Mouse (Mus musculus): Measurements from ENCODE around the gene Pepd. TPM values are rescaled to one million over a fixed set of nuclear protein-coding genes. Genes with fewer than 3 reads are reported as not detected.
"Not testable (repeated sequence)": the region's sequence is repeated elsewhere in the genome, so short reads cannot be mapped to it uniquely, and the experiment has no call there.

Pepd gene
- total and polyA plus RNA-seq, 2 experiments from 2014 or later: 60.0 to 64.5 TPM

DNA sequence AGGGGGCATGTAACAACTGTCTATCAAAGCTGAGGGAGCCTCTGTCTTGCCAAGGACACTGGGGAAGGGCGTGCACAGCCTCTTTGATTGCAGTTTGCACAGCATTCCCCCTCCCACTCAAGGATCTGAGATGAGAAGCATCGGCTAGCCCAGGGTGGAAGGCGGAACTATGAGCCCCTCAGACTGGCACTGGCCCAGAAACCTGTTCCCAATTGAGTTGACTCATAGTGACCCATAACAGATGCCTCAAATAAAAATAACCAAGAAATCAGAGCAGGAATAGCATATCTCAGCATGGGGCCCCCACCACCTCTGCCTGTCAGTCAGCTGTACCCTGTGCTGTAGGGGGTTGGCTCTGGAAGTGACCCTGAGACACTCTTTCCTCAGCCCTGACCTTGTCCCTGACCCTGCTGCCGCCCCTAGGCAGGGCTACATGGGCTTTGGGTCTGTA, 60.8 kb downstream of the Pepd start:
- H3K36me3 ChIP-seq (ENCODE audit: insufficient read depth, low read length): 0 out of 2 replicates have a peak, but pooled peaks cover 3% of the 10 kb centered on the region
- H3K9ac ChIP-seq (replicated peaks; ENCODE audit: low read length): no peak overlapping the region
- H3K27me3 ChIP-seq (ENCODE audit: insufficient read depth, low read length): no peaks in the 10 kb centered on the region
- H3K4me1 ChIP-seq (ENCODE audit: insufficient read depth, low read length): no peaks in the 10 kb centered on the region
- H3K4me3 ChIP-seq (ENCODE audit: low read length): no peak overlapping the region
- DNase-seq (ENCODE audit: low spot score) (peak; percentile 21), ATAC-seq (0 out of 2 replicates have a peak, but pooled peaks have one; percentile 17)
- H3K27ac ChIP-seq: no peak overlapping the region
- H3K4me2 ChIP-seq (ENCODE audit: low read depth, low read length): no peak overlapping the region
- 35% methylated on average over 4 of the region's 4 CpGs for WGBS
- no peaks in the 10 kb centered on the region for H3K9me3 ChIP-seq (ENCODE audit: low read length)
- no peak for TF ChIP-seq CTCF (IDR thresholded peaks at IDR 0.05; ENCODE audit: low read depth)

DNA sequence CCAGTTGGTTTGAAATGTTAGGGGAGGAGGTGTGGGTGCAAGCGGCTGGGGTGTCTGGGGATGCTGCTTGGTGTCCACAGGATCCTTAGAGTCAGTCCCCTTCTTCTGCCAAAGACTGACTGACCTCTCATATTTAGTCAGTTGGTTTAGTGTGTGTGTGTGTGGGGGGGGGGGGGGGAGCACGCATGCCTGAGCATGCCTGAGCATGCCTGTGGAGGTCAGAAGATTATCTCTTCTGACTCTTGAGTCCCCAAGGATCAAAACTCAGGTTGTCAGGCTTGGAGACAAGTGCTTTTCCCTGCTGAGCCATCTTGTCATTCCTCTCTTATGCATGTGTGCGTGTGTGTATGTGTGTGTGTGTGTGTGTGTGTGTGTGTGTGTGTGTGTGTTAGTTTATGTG, 61.7 kb downstream of the Pepd start:
- Histone ChIP-seq H3K4me3 (ENCODE audit: low read length) (no peak overlapping the region), H3K9ac (replicated peaks; ENCODE audit: low read length) (no peak overlapping the region), H3K36me3 (ENCODE audit: insufficient read depth, low read length) (0 out of 2 replicates have a peak, but pooled peaks cover 3% of the 10 kb centered on the region), H3K27me3 (ENCODE audit: insufficient read depth, low read length) (no peaks in the 10 kb centered on the region), H3K9me3 (ENCODE audit: low read length) (no peaks in the 10 kb centered on the region), H3K4me1 (ENCODE audit: insufficient read depth, low read length) (no peaks in the 10 kb centered on the region), H3K4me2 (ENCODE audit: low read depth, low read length) (no peak overlapping the region), H3K27ac (no peak overlapping the region)
- DNase-seq (ENCODE audit: low spot score) (no peak), ATAC-seq (no peak)
- TF ChIP-seq CTCF (IDR thresholded peaks at IDR 0.05; ENCODE audit: low read depth): no peak
- 82% methylated on average over 3 of the region's 3 CpGs for WGBS

- TF ChIP-seq CTCF (IDR thresholded peaks at IDR 0.05; ENCODE audit: low read depth): no peak
- Histone ChIP-seq H3K27ac (no peak overlapping the region), H3K4me1 (ENCODE audit: insufficient read depth, low read length) (no peaks in the 10 kb centered on the region), H3K4me2 (ENCODE audit: low read depth, low read length) (no peak overlapping the region), H3K36me3 (ENCODE audit: insufficient read depth, low read length) (no peaks in the 10 kb centered on the region), H3K9me3 (ENCODE audit: low read length) (no peaks in the 10 kb centered on the region), H3K9ac (replicated peaks; ENCODE audit: low read length) (no peak overlapping the region), H3K4me3 (ENCODE audit: low read length) (no peak overlapping the region), H3K27me3 (ENCODE audit: insufficient read depth, low read length) (no peaks in the 10 kb centered on the region)
- peak; percentile 35 for DNase-seq (ENCODE audit: low spot score)
- peak; percentile 48 for ATAC-seq
- 73% methylated on average over 12 of the region's 12 CpGs for WGBS
Measured at GRCm38 (mm10) chr7:34975913-34976312, 63.7 kb downstream of the Pepd start.

GRCm38 (mm10) chr7:34977403-34977802, 65.2 kb downstream of the Pepd start:
- ATAC-seq (no peak), DNase-seq (ENCODE audit: low spot score) (no peak)
- Histone ChIP-seq H3K4me1 (ENCODE audit: insufficient read depth, low read length) (no peaks in the 10 kb centered on the region), H3K36me3 (ENCODE audit: insufficient read depth, low read length) (no peaks in the 10 kb centered on the region), H3K4me3 (ENCODE audit: low read length) (no peak overlapping the region), H3K4me2 (ENCODE audit: low read depth, low read length) (no peak overlapping the region), H3K27ac (no peak overlapping the region), H3K9ac (replicated peaks; ENCODE audit: low read length) (no peak overlapping the region), H3K9me3 (ENCODE audit: low read length) (no peaks in the 10 kb centered on the region), H3K27me3 (ENCODE audit: insufficient read depth, low read length) (no peaks in the 10 kb centered on the region)
- no peak for TF ChIP-seq CTCF (IDR thresholded peaks at IDR 0.05; ENCODE audit: low read depth)
- WGBS: 93% methylated on average over 4 of the region's 4 CpGs

- TF ChIP-seq CTCF (IDR thresholded peaks at IDR 0.05; ENCODE audit: low read depth): no peak
- Histone ChIP-seq H3K9me3 (ENCODE audit: low read length) (no peaks in the 10 kb centered on the region), H3K9ac (replicated peaks; ENCODE audit: low read length) (no peak overlapping the region), H3K4me2 (ENCODE audit: low read depth, low read length) (no peak overlapping the region), H3K36me3 (ENCODE audit: insufficient read depth, low read length) (no peaks in the 10 kb centered on the region), H3K27ac (no peak overlapping the region), H3K27me3 (ENCODE audit: insufficient read depth, low read length) (no peaks in the 10 kb centered on the region), H3K4me3 (ENCODE audit: low read length) (no peak overlapping the region), H3K4me1 (ENCODE audit: insufficient read depth, low read length) (no peaks in the 10 kb centered on the region)
- 95% methylated on average over 10 of the region's 10 CpGs for WGBS
- ATAC-seq: no peak
- DNase-seq (ENCODE audit: low spot score): no peak
Measured at GRCm38 (mm10) chr7:34981803-34982202, 69.6 kb downstream of the Pepd start.

- not testable (repeated sequence) for H3K36me3 ChIP-seq (ENCODE audit: insufficient read depth, low read length); H3K4me1 ChIP-seq (ENCODE audit: insufficient read depth, low read length); H3K27me3 ChIP-seq (ENCODE audit: insufficient read depth, low read length); H3K9ac ChIP-seq (replicated peaks; ENCODE audit: low read length); H3K4me3 ChIP-seq (ENCODE audit: low read length); DNase-seq (ENCODE audit: low spot score); H3K9me3 ChIP-seq (ENCODE audit: low read length); H3K27ac ChIP-seq; H3K4me2 ChIP-seq (ENCODE audit: low read depth, low read length); ATAC-seq
- 83% methylated on average over 2 of the region's 2 CpGs for WGBS
Measured at GRCm38 (mm10) chr7:34982372-34982771, 70.2 kb downstream of the Pepd start.

DNA sequence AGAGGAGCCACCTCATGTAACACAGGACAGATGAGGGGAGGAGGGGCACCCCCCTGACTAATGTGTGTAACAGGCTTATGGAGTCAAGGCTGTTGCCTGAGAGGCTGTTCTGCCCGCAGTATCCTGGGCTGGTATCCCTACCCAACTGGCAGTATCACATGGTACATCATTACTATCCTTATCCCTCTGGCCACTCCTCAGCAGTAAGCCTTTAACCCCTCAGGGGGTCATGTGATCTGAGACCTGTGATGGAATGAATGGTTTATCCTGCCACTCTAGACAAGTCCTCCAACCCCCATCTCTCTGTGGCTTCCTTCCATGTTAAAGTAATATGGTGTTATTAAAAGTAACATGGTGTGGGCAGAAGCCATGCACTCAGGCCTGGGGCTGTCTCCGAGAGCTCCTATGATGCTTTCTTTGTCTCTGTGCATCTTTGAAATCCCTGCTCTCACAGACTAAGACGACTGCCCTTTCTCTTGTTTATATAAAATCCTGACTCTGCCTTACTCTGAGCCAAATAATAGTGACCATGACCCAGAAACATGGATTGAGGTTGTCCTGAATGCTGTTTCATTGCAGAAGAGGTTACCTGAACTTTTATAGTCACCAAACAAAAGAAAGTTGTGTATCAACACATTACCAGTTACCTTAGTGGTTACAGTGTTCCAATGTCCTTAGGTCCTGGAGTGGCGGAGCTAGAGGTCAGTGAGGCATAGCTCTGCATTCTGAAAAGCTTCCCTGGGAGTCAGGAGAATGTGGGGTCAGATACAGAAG, 71.7 kb downstream of the Pepd start:
- Histone ChIP-seq H3K4me3 (ENCODE audit: low read length) (no peak overlapping the region), H3K4me1 (ENCODE audit: insufficient read depth, low read length) (peaks cover 4% of the 10 kb centered on the region; the same call in 1 of the 2 replicates), H3K4me2 (ENCODE audit: low read depth, low read length) (no peak overlapping the region), H3K27me3 (ENCODE audit: insufficient read depth, low read length) (no peaks in the 10 kb centered on the region), H3K36me3 (ENCODE audit: insufficient read depth, low read length) (no peaks in the 10 kb centered on the region), H3K9ac (replicated peaks; ENCODE audit: low read length) (no peak overlapping the region), H3K9me3 (ENCODE audit: low read length) (no peaks in the 10 kb centered on the region), H3K27ac (no peak overlapping the region)
- 68% methylated on average over 4 of the region's 4 CpGs for WGBS
- DNase-seq (ENCODE audit: low spot score): no peak
- TF ChIP-seq CTCF (IDR thresholded peaks at IDR 0.05; ENCODE audit: low read depth): no peak
- no peak for ATAC-seq
